Mouse (Mus musculus) cerebellum, adult 2 months (tissue): ENCODE measurements around the gene Etv5.

Experiments used
- CTCF ChIP-seq: fragments of 200-500 bp; IDR thresholded peaks from 2 replicates; pipeline ENCODE4 v1.5.1; 2011; ENCODE audit warnings: low read depth, mild to moderate bottlenecking, control low read depth, low read length, moderate library complexity, borderline replicate concordance; ENCODE audit not compliant: insufficient read depth
- POLR2A ChIP-seq: fragments of 200-500 bp; IDR thresholded peaks from 2 replicates; pipeline ENCODE4 v1.6.1; 2011; ENCODE audit warnings: low read length, control low read depth, borderline replicate concordance; ENCODE audit not compliant: insufficient read depth

DNA sequence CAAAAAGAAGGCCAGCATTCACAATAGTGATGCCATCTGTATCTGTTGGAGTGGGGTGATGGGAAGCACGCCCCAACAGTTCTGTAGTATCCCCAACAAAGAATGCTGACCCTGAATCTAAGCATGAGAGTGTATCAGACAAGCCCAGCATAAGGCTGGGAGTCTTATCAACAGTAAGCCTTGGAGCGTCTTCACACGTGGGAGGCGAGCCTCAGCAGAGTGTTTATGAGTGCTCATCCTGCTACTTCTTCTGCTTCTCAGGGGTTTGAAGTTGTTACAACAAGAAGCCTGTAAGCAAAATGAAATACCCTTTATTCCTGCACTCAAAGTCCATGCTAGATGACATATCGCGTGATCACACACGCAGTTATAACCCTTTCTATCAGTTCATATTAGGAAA, 72.4 kb downstream of the Etv5 start:
- TF ChIP-seq CTCF (no peak), POLR2A (no peak)
